10 mouse cellular contexts compared by ENCODE assay signal in genomic region chr2:147305262-147305661, GRCm38 (mm10). TPM values are rescaled to one million over a fixed set of nuclear protein-coding genes. Genes with fewer than 3 reads are reported as not detected.
DNase-seq lines count a peak whose midpoint lies in the region; ATAC-seq lines count a peak whose summit lies in the region.
"Had no signal": no experiment of that assay in that cellular context is flagged by ENCODE, and none has a peak within 500 bp of the region (broad histone marks: within the 10 kb centered on the region; RNA-seq: fewer than 3 reads in every experiment).

No protein-coding gene starts in this region.

- no peak overlapping the region for H3K9ac ChIP-seq in hindbrain, embryonic 14.5 days
- H3K9ac ChIP-seq in hindbrain, embryonic 16.5 days (ENCODE audit: low read depth, low read length), result no peak overlapping the region
- H3K9ac ChIP-seq: embryonic facial prominence, embryonic 12.5 days; lung, embryonic 15.5 days had no signal

- 0 out of 2 replicates have a peak, but pooled peaks have one; percentile 22 for ATAC-seq in hindbrain, embryonic 14.5 days (ENCODE audit: low FRiP score)
- ATAC-seq in hindbrain, embryonic 16.5 days, result no peak; the same call in 1 of the 2 replicates

- H3K9me3 ChIP-seq in hindbrain, embryonic 14.5 days (ENCODE audit: control insufficient read depth, low read length), result no peaks in the 10 kb centered on the region
- no peaks in the 10 kb centered on the region for H3K9me3 ChIP-seq in hindbrain, embryonic 16.5 days (ENCODE audit: control insufficient read depth, low read length)
- H3K9me3 ChIP-seq: embryonic facial prominence, embryonic 12.5 days; lung, embryonic 15.5 days had no signal

- H3K4me1 ChIP-seq in hindbrain, embryonic 14.5 days (replicated peaks; ENCODE audit: control insufficient read depth, insufficient read depth, low read length), result no peaks in the 10 kb centered on the region
- H3K4me1 ChIP-seq in hindbrain, embryonic 16.5 days (ENCODE audit: control insufficient read depth, insufficient read depth, low read depth, low read length), result no peaks in the 10 kb centered on the region
- H3K4me1 ChIP-seq: embryonic facial prominence, embryonic 12.5 days; lung, embryonic 15.5 days had no signal

- no peak overlapping the region for H3K27ac ChIP-seq in hindbrain, embryonic 14.5 days
- H3K27ac ChIP-seq in hindbrain, embryonic 16.5 days (ENCODE audit: low read depth, low read length), result no peak overlapping the region
- H3K27ac ChIP-seq: embryonic facial prominence, embryonic 12.5 days; lung, embryonic 15.5 days had no signal

- 24% methylated on average over 5 of the region's 5 CpGs for WGBS in hindbrain, embryonic 14.5 days
- 28% methylated on average over 5 of the region's 5 CpGs for WGBS in hindbrain, embryonic 16.5 days

- intact Hi-C loops in gastrocnemius, postnatal 36 days (cut with DNase I), result no loop called here

- DNase-seq in hindbrain, embryonic 14.5 days (ENCODE audit: low spot score), result peak; percentile 83
- DNase-seq in Muller cell, postnatal 12 days (ENCODE audit: inconsistent ontology term), result peak; percentile 74
- peak; percentile 23 for DNase-seq in embryo, embryonic 11.5 days (ENCODE audit: low read depth, low spot score)
- peak; percentile 70 to 74 for DNase-seq in kidney, postnatal 36 days
- DNase-seq in lung, postnatal 25 days (ENCODE audit: low spot score), result peak; percentile 51
- DNase-seq in urinary bladder, adult 2 months (ENCODE audit: low spot score), result no peak
- no peak for DNase-seq in gastrocnemius, postnatal 36 days

- H3K4me2 ChIP-seq in hindbrain, embryonic 14.5 days (replicated peaks), result no peak overlapping the region
- H3K4me2 ChIP-seq in hindbrain, embryonic 16.5 days (ENCODE audit: low read length), result no peak overlapping the region
- H3K4me2 ChIP-seq: embryonic facial prominence, embryonic 12.5 days; lung, embryonic 15.5 days had no signal

- H3K27me3 ChIP-seq in hindbrain, embryonic 14.5 days (ENCODE audit: control insufficient read depth, insufficient read depth, low read length), result peaks cover 37% of the 10 kb centered on the region
- peaks cover 16% of the 10 kb centered on the region for H3K27me3 ChIP-seq in hindbrain, embryonic 16.5 days (replicated peaks; ENCODE audit: control insufficient read depth, insufficient read depth, low read length)

- no peak overlapping the region for H3K4me3 ChIP-seq in hindbrain, embryonic 14.5 days (replicated peaks; ENCODE audit: low read length)
- H3K4me3 ChIP-seq in hindbrain, embryonic 16.5 days (ENCODE audit: low read length), result no peak overlapping the region
- H3K4me3 ChIP-seq: embryonic facial prominence, embryonic 12.5 days; lung, embryonic 15.5 days had no signal

- no peaks in the 10 kb centered on the region for H3K36me3 ChIP-seq in hindbrain, embryonic 14.5 days (replicated peaks; ENCODE audit: control insufficient read depth, insufficient read depth)
- H3K36me3 ChIP-seq in hindbrain, embryonic 16.5 days (ENCODE audit: control insufficient read depth, insufficient read depth, low read length), result no peaks in the 10 kb centered on the region
- H3K36me3 ChIP-seq: embryonic facial prominence, embryonic 12.5 days; lung, embryonic 15.5 days had no signal

RNA-seq across cellular contexts. Expression of gene Pax1, which starts 56.5 kb away (rescaled TPM):
- not detected in 2 replicates for polyA plus RNA-seq in hindbrain, embryonic 14.5 days (2014; fragmentation: Nextera tagmentation; extraction: Ambion mirVana)
- polyA plus RNA-seq in hindbrain, embryonic 16.5 days (2015; fragmentation: Nextera tagmentation; extraction: Ambion mirVana), result 0.07 TPM in 1 of 2 replicates, not detected in the other
- polyA plus RNA-seq in urinary bladder, adult 2 months (2012; rRNA removed), result 0.03 TPM in 1 of 2 replicates, not detected in the other
- under 1 TPM in 1 of 2 experiments, not detected in 1; 0.48 TPM for total RNA-seq in gastrocnemius, postnatal 36 days (2021)

Comparison
In these comparisons a context has a peak if more than half of its experiments do, and no peak if none do; other contexts are left out.
1. DNase-seq: peak in hindbrain, embryonic 14.5 days (single experiment), Muller cell, postnatal 12 days (single experiment), embryo, embryonic 11.5 days (single experiment), kidney, postnatal 36 days (2 of 2) and lung, postnatal 25 days (single experiment); none in urinary bladder, adult 2 months (single experiment) and gastrocnemius, postnatal 36 days (0 of 2).